Mouse (Mus musculus) lung, postnatal 0 days (tissue): ENCODE results near the gene Abcc4.

Experiments
- CTCF ChIP-seq: IDR thresholded peaks from 2 replicates; pipeline ENCODE4 v1.5.1; 2016; ENCODE audit warnings: antibody characterized with exemption, mild to moderate bottlenecking
- EP300 ChIP-seq: IDR thresholded peaks from 2 replicates; pipeline ENCODE4 v1.6.1; 2016; ENCODE audit warnings: antibody characterized with exemption, mild to moderate bottlenecking, control low read depth

DNA sequence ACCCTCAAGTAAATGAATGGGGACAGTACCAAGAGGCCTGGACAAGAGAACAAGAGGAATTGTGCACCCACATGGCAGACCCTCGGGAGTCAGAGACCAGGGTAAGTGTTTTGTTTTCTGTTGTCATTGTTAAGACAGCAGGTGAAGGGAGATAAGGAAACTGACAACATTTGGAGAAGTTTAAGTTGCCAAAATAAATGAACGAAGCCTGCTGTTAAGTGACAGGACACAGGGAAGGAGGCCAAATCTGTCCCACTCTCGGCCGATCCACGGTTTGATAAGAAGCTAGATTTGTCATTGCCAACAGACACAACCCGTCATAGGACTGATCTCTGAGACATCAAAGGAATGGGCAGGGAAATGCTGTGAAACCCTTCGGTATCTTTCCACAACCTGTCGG, 124.3 kb downstream of the Abcc4 start:
- no peak for TF ChIP-seq CTCF
- TF ChIP-seq EP300 = no peak
